Mouse (Mus musculus) stomach, postnatal 0 days (tissue): Measurements from ENCODE around the gene Evl. TPM values are rescaled to one million over a fixed set of nuclear protein-coding genes. Genes with fewer than 3 reads are reported as not detected.
A peak's percentile ranks its signal among the peaks of the same experiment; 100 is the strongest.

Experiments
- ATAC-seq: fragments of 200-750 bp; cut with Nextera tagmentation; 2 replicates; pipeline ENCODE4 v1.8.0; 2017; ENCODE audit not compliant: low FRiP score, low TSS enrichment
- DNase-seq: peaks from one replicate; pipeline ENCODE4 v3.0.0-alpha.2; 2016; ENCODE audit warnings: low spot score
- H3K27ac ChIP-seq: fragments of 300-500 bp; sonication (generic); replicated peaks from 2 replicates; pipeline ENCODE4 v1.5.1; 2014; ENCODE audit warnings: mild to moderate bottlenecking, control low read depth
- H3K27me3 ChIP-seq: fragments of 300-500 bp; sonication (generic); 2 replicates; pipeline ENCODE4 v1.6.1; 2014; ENCODE audit warnings: low read length; ENCODE audit not compliant: control insufficient read depth, insufficient read depth
- H3K36me3 ChIP-seq: fragments of 300-500 bp; sonication (generic); 2 replicates; pipeline ENCODE4 v1.6.1; 2014; ENCODE audit warnings: low read length, mixed read lengths; ENCODE audit not compliant: control insufficient read depth, insufficient read depth
- H3K4me1 ChIP-seq: fragments of 300-500 bp; sonication (generic); replicated peaks from 2 replicates; pipeline ENCODE4 v1.6.1; 2014; ENCODE audit warnings: antibody characterized with exemption; ENCODE audit not compliant: control insufficient read depth, insufficient read depth
- H3K4me2 ChIP-seq: fragments of 300-500 bp; sonication (generic); replicated peaks from 2 replicates; pipeline ENCODE4 v1.6.1; 2014; ENCODE audit warnings: low read depth, mild to moderate bottlenecking, control low read depth, moderate library complexity
- H3K4me3 ChIP-seq: fragments of 300-500 bp; sonication (generic); 2 replicates; pipeline ENCODE4 v1.5.1; 2014; ENCODE audit warnings: low read depth, low read length, control low read depth
- H3K9ac ChIP-seq: fragments of 300-500 bp; sonication (generic); 2 replicates; pipeline ENCODE4 v1.6.1; 2014; ENCODE audit warnings: mild to moderate bottlenecking, low read length, control low read depth, mixed read lengths
- H3K9me3 ChIP-seq: fragments of 300-500 bp; sonication (generic); 2 replicates; pipeline ENCODE4 v1.6.1; 2016; ENCODE audit warnings: low read length; ENCODE audit not compliant: control insufficient read depth
- CTCF ChIP-seq: IDR thresholded peaks from 2 replicates; pipeline ENCODE4 v1.5.1; 2016; ENCODE audit warnings: antibody characterized with exemption, low read depth, mild to moderate bottlenecking, moderate library complexity
- EP300 ChIP-seq: optimal IDR thresholded peaks from 2 replicates; pipeline ENCODE3; 2016; ENCODE audit warnings: antibody characterized with exemption
- WGBS: fragments of 180-500 bp; shearing (Covaris S2); extraction: QIAGEN DNeasy Blood & Tissue Kit; methylation state at CpG from one replicate; pipeline ENCODE4 v1.1.7; 2014; 5-methylcytosine and 5-hydroxymethylcytosine counted together
- microRNA counts: library from miRNA; unstranded; fragments of <30 nt; microRNA quantifications from one replicate; lab custom pipeline; 2015
- microRNA-seq: library from miRNA; unstranded; fragments of <30 nt; microRNA quantifications from one replicate; pipeline ENCODE4, GENCODE M21; 2016
- polyA plus RNA-seq: library from polyadenylated mRNA; unstranded; fragments of >200 nt; fragmentation: Nextera tagmentation; extraction: Ambion mirVana; gene quantifications from 2 replicates; pipeline ENCODE4 v1.2.1, GENCODE M21; 2015

Gene Evl
- polyA plus RNA-seq, 1 experiment from 2014 or later: 27.8 TPM

DNA sequence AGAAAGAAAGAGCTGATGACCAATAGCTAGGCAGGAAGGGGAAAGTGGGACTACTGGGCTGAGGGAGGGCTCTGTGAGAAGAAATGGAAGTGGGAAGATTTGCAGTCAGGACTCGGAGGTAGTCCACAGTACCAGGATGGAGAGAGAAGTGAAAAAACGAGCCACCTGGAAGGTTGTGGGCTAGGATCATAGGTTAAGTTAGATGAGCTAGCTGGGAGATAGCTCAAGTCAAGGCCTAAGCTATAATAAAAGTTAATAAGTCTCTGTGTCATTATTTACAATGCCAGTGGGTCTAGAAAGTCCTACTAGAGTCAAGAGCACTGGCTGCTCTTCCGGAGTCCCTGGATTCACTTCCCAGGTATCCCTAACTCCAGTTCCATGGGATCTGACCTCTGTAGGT lies 164.0 kb downstream of the Evl start:
- Histone ChIP-seq H3K4me2 (no peak overlapping the region), H3K36me3 (no peaks in the 10 kb centered on the region), H3K27me3 (no peaks in the 10 kb centered on the region), H3K9ac (no peak overlapping the region), H3K4me3 (no peak overlapping the region), H3K4me1 (no peaks in the 10 kb centered on the region), H3K9me3 (no peaks in the 10 kb centered on the region), H3K27ac (no peak overlapping the region)
- ATAC-seq (no peak), DNase-seq (no peak)
- 84% methylated on average over 3 of the region's 3 CpGs for WGBS
- TF ChIP-seq EP300 (no peak), CTCF (no peak)

DNA sequence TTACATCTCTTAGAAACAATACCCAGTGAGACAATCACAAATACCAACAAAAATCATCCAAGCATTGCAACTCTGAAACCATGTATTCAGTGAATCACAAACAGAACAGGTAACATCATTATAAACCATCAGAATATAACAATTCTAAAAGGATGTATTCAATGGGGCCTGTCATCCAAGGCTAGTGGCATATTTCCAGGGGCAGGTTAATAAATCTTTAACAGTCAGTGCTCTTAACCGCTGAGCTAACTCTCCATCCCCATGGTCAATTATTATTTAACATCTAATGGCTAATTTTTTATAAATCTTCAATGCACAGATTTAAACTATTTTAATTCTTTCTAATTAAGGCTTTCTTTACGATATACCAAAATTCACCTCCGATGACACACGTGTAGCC lies 167.9 kb downstream of the Evl start:
- Histone ChIP-seq H3K4me1 (no peaks in the 10 kb centered on the region), H3K4me2 (no peak overlapping the region), H3K36me3 (no peaks in the 10 kb centered on the region), H3K27ac (no peak overlapping the region), H3K9ac (no peak overlapping the region), H3K9me3 (no peaks in the 10 kb centered on the region), H3K27me3 (no peaks in the 10 kb centered on the region), H3K4me3 (no peak overlapping the region)
- DNase-seq (no peak), ATAC-seq (no peak)
- WGBS: 93% methylated on average over 4 of the region's 4 CpGs
- TF ChIP-seq CTCF (no peak), EP300 (no peak)

GRCm38 (mm10) chr12:108723841-108724240 lies 169.3 kb downstream of the Evl start:
- Histone ChIP-seq H3K4me1 (no peaks in the 10 kb centered on the region), H3K4me3 (no peak overlapping the region), H3K9me3 (no peaks in the 10 kb centered on the region), H3K27me3 (no peaks in the 10 kb centered on the region), H3K36me3 (no peaks in the 10 kb centered on the region), H3K9ac (no peak overlapping the region), H3K4me2 (no peak overlapping the region), H3K27ac (no peak overlapping the region)
- ATAC-seq: no peak
- WGBS: 77% methylated on average over 3 of the region's 3 CpGs
- no peak for DNase-seq
- no peak for TF ChIP-seq EP300
- TF ChIP-seq CTCF: no peak

DNA sequence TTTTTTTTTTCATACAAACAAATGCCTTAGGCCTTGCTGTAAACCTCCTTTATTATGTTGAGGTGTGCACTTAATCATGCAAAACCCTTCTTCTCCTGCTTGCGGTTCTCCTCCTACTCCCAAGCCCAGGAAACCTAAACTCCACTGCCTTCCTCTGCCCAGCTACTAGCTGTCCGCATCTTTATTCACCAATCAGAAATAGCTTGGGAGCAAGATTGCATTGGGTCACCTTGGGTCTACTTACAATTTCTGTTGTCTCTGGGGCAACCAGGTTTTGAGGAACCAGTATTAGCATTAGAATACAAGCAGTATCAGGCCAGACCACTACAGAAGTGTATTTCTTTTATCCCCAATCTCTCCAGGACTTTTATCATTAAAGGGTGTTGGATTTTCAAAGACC lies 179.9 kb downstream of the Evl start:
- Histone ChIP-seq H3K36me3 (no peaks in the 10 kb centered on the region), H3K4me3 (no peak overlapping the region), H3K9me3 (no peaks in the 10 kb centered on the region), H3K27me3 (no peaks in the 10 kb centered on the region), H3K9ac (no peak overlapping the region), H3K27ac (no peak overlapping the region), H3K4me2 (no peak overlapping the region), H3K4me1 (no peaks in the 10 kb centered on the region)
- no peak for ATAC-seq
- TF ChIP-seq CTCF: no peak
- TF ChIP-seq EP300: no peak
- no peak for DNase-seq
- 92% methylated on average over 2 of the region's 2 CpGs for WGBS

GRCm38 (mm10) chr12:108737838-108738237 lies 183.3 kb downstream of the Evl start:
- H3K4me3 ChIP-seq: no peak overlapping the region
- no peaks in the 10 kb centered on the region for H3K4me1 ChIP-seq
- DNase-seq (no peak), ATAC-seq (no peak)
- H3K36me3 ChIP-seq: no peaks in the 10 kb centered on the region
- TF ChIP-seq EP300 (no peak), CTCF (no peak)
- no peaks in the 10 kb centered on the region for H3K9me3 ChIP-seq
- H3K4me2 ChIP-seq: no peak overlapping the region
- no peaks in the 10 kb centered on the region for H3K27me3 ChIP-seq
- H3K27ac ChIP-seq: no peak overlapping the region
- WGBS: 93% methylated on average over 7 of the region's 7 CpGs
- H3K9ac ChIP-seq: no peak overlapping the region

MicroRNAs encoded within 50 kb of the gene (microRNA counts, 519-probe panel; counts per million panel counts)
- 5,768 counts per million, percentile 73 among the panel's probes with 10 or more counts for microRNA mmu-miR-342-3p (lab: Ali Mortazavi, UCI)
- not detected for microRNA mmu-miR-342-5p (lab: Ali Mortazavi, UCI)

Small RNA genes within 50 kb of the gene (microRNA-seq; reads per million reads assigned to microRNA genes)
- gene Gm23872 (not detected), gene Mir342 (2,249 reads per million, percentile 81 among the genes with 10 or more reads in this experiment)

Other genes with a start within 250 kb of the Evl start
- gene Hhipl1, start 248.4 kb upstream of the Evl start, polyA plus RNA-seq: 0.23 and 0.24 TPM in 2 replicates
- gene Cyp46a1, start 220.3 kb upstream of the Evl start, polyA plus RNA-seq: 1.3 and 2.1 TPM in 2 replicates
- gene Eml1, start 183.8 kb upstream of the Evl start, polyA plus RNA-seq: 53.8 and 54.6 TPM in 2 replicates
- 172 and 174 TPM in 2 replicates for gene Degs2, start 147.6 kb downstream of the Evl start, polyA plus RNA-seq
- gene Yy1, start 238.3 kb downstream of the Evl start, polyA plus RNA-seq: 9.6 and 9.9 TPM in 2 replicates